Mouse (Mus musculus) liver, adult 2 months (tissue): ENCODE measurements around the gene Myl6b.

Experiments
- CTCF ChIP-seq: fragments of 200-500 bp; IDR thresholded peaks from 2 replicates; pipeline ENCODE4 v1.5.1; 2011; ENCODE audit warnings: low read depth, low read length, control low read depth
- POLR2A ChIP-seq: fragments of 200-500 bp; IDR thresholded peaks from 2 replicates; pipeline ENCODE4 v1.6.1; 2011; ENCODE audit warnings: low read length, control low read depth; ENCODE audit not compliant: insufficient read depth; ENCODE audit errors: extremely low read depth

- no peak for TF ChIP-seq POLR2A
- TF ChIP-seq CTCF, result no peak
Measured at GRCm38 (mm10) chr10:128504012-128504411, 5.5 kb upstream of the Myl6b start.
